Mouse (Mus musculus) embryonic facial prominence, embryonic 11.5 days (tissue): Measurements from ENCODE around the gene Atxn2. TPM values are rescaled to one million over a fixed set of nuclear protein-coding genes. Genes with fewer than 3 reads are reported as not detected.
A peak's percentile ranks its signal among the peaks of the same experiment; 100 is the strongest.

Source experiments
- ATAC-seq: fragments of 200-750 bp; cut with Nextera tagmentation; replicated peaks from 2 replicates; pipeline ENCODE4 v1.8.0; 2017; ENCODE audit warnings: low read depth; ENCODE audit not compliant: insufficient number of reproducible peaks, low FRiP score, low TSS enrichment
- DNase-seq: peaks from one replicate; pipeline ENCODE4 v3.0.0-alpha.2; 2015; ENCODE audit warnings: low spot score
- H3K27ac ChIP-seq: fragments of 300-500 bp; sonication (generic); replicated peaks from 2 replicates; pipeline ENCODE4 v1.5.1; 2014; ENCODE audit warnings: mild to moderate bottlenecking, low read depth, low read length, control low read depth
- H3K27me3 ChIP-seq: fragments of 300-500 bp; sonication (generic); 2 replicates; pipeline ENCODE4 v1.6.1; 2014; ENCODE audit warnings: mild to moderate bottlenecking, low read length, moderate library complexity, mixed read lengths; ENCODE audit not compliant: control insufficient read depth, insufficient read depth
- H3K36me3 ChIP-seq: fragments of 300-500 bp; sonication (generic); replicated peaks from 2 replicates; pipeline ENCODE4 v1.6.1; 2014; ENCODE audit warnings: low read depth, mild to moderate bottlenecking, low read length, moderate library complexity, mixed read lengths; ENCODE audit not compliant: control insufficient read depth, insufficient read depth
- H3K4me1 ChIP-seq: fragments of 300-500 bp; sonication (generic); 2 replicates; pipeline ENCODE4 v1.6.1; 2014; ENCODE audit warnings: low read length, mixed read lengths; ENCODE audit not compliant: control insufficient read depth, insufficient read depth
- H3K4me2 ChIP-seq: fragments of 300-500 bp; sonication (generic); 2 replicates; pipeline ENCODE4 v1.6.1; 2014; ENCODE audit warnings: low read depth, mild to moderate bottlenecking, control low read depth, low read length, moderate library complexity
- H3K4me3 ChIP-seq: fragments of 300-500 bp; sonication (generic); 2 replicates; pipeline ENCODE4 v1.5.1; 2014; ENCODE audit warnings: low read depth, low read length, control low read depth
- H3K9ac ChIP-seq: fragments of 300-500 bp; sonication (generic); replicated peaks from 2 replicates; pipeline ENCODE4 v1.6.1; 2014; ENCODE audit warnings: mild to moderate bottlenecking, control low read depth, low read length
- H3K9me3 ChIP-seq: fragments of 300-500 bp; sonication (generic); replicated peaks from 2 replicates; pipeline ENCODE4 v1.6.1; 2016; ENCODE audit warnings: mild to moderate bottlenecking, low read length, inconsistent platforms, mixed read lengths; ENCODE audit not compliant: control insufficient read depth
- WGBS: fragments of 180-500 bp; shearing (Covaris S2); extraction: QIAGEN DNeasy Blood & Tissue Kit; methylation state at CpG from one replicate; pipeline ENCODE4 v1.1.7; 2014; 5-methylcytosine and 5-hydroxymethylcytosine counted together
- polyA plus RNA-seq: library from polyadenylated mRNA; unstranded; fragments of >200 nt; fragmentation: Nextera tagmentation; extraction: Ambion mirVana; gene quantifications from 2 replicates; pipeline ENCODE4 v1.2.1, GENCODE M21; 2014

Atxn2 gene
- polyA plus RNA-seq, 1 experiment from 2014 or later, result 61.5 TPM

- 0 out of 2 replicates have a peak overlapping the region, but pooled peaks have one; percentile 23 for H3K9ac ChIP-seq
These were observed 10.6 kb upstream of the Atxn2 start for GRCm38 (mm10) chr5:121700496-121700895.

GRCm38 (mm10) chr5:121701111-121701769 is 9.9 kb upstream of the Atxn2 start:
- no peaks in the 10 kb centered on the region for H3K4me1 ChIP-seq
- no peak overlapping the region for H3K4me2 ChIP-seq
- no peak overlapping the region for H3K4me3 ChIP-seq
- H3K27me3 ChIP-seq, result no peaks in the 10 kb centered on the region
- no peaks in the 10 kb centered on the region for H3K36me3 ChIP-seq
- DNase-seq, result no peak
- H3K9ac ChIP-seq, result no peak overlapping the region
- 56% methylated on average over 8 of the region's 8 CpGs for WGBS
- no peaks in the 10 kb centered on the region for H3K9me3 ChIP-seq
- no peak for ATAC-seq
- H3K27ac ChIP-seq, result no peak overlapping the region

More at GRCm38 (mm10) chr5:121700496-121700895, 10.6 kb upstream of the Atxn2 start:
- Histone ChIP-seq H3K27ac (no peak overlapping the region), H3K4me1 (no peaks in the 10 kb centered on the region), H3K4me3 (no peak overlapping the region), H3K36me3 (no peaks in the 10 kb centered on the region), H3K4me2 (no peak overlapping the region), H3K9me3 (no peaks in the 10 kb centered on the region), H3K27me3 (no peaks in the 10 kb centered on the region)
- no peak for ATAC-seq
- no peak for DNase-seq
- 27% methylated on average over 11 of the region's 11 CpGs for WGBS

GRCm38 (mm10) chr5:121703341-121703740 is 7.8 kb upstream of the Atxn2 start:
- no peak overlapping the region for H3K4me3 ChIP-seq
- no peaks in the 10 kb centered on the region for H3K36me3 ChIP-seq
- H3K4me2 ChIP-seq, result no peak overlapping the region
- H3K4me1 ChIP-seq, result no peaks in the 10 kb centered on the region
- no peaks in the 10 kb centered on the region for H3K9me3 ChIP-seq
- H3K27me3 ChIP-seq, result no peaks in the 10 kb centered on the region
- ATAC-seq (no peak), DNase-seq (no peak)
- no peak overlapping the region for H3K9ac ChIP-seq
- WGBS, result 57% methylated on average over 1 of the region's 1 CpGs
- H3K27ac ChIP-seq, result no peak overlapping the region

GRCm38 (mm10) chr5:121704512-121705248 is 6.5 kb upstream of the Atxn2 start:
- no peak overlapping the region for H3K9ac ChIP-seq
- no peak overlapping the region for H3K27ac ChIP-seq
- H3K36me3 ChIP-seq, result no peaks in the 10 kb centered on the region
- no peak for ATAC-seq
- WGBS, result 9% methylated on average over 20 of the region's 20 CpGs
- H3K4me2 ChIP-seq, result peak overlapping the region; percentile 32
- DNase-seq, result peak; percentile 46
- H3K27me3 ChIP-seq, result no peaks in the 10 kb centered on the region
- H3K4me1 ChIP-seq, result no peaks in the 10 kb centered on the region
- H3K4me3 ChIP-seq, result no peak overlapping the region
- no peaks in the 10 kb centered on the region for H3K9me3 ChIP-seq

GRCm38 (mm10) chr5:121710402-121710801 is 735 bp upstream of the Atxn2 start:
- 38% methylated on average over 2 of the region's 2 CpGs for WGBS
- Histone ChIP-seq H3K9ac (no peak overlapping the region), H3K9me3 (no peaks in the 10 kb centered on the region), H3K27ac (no peak overlapping the region), H3K4me1 (no peaks in the 10 kb centered on the region), H3K4me2 (no peak overlapping the region; the same call in 1 of the 2 replicates), H3K27me3 (no peaks in the 10 kb centered on the region), H3K36me3 (no peaks in the 10 kb centered on the region), H3K4me3 (no peak overlapping the region)
- DNase-seq (no peak), ATAC-seq (no peak)

DNA sequence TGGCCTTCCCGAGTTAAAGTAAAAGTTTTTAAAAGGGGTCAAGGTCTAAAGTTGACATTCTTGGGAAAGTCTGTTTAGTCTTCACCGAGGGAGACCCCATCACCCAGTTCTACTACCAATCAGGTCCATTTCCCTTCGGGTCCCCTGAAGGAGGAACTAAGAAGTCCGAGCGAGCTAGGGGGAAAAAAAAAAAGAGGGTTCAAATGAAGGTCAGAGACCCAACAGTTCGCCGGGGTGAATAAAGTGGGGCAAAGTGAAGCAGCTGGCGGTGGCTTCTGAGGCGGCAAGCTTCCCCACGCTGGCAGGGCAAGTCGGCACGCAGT is 325 bp upstream of the Atxn2 start:
- Histone ChIP-seq H3K27ac (peak overlapping the region; percentile 94), H3K9ac (peak overlapping the region; percentile 97), H3K4me2 (peak overlapping the region; percentile 81), H3K9me3 (no peaks in the 10 kb centered on the region), H3K4me3 (peak overlapping the region; percentile 99), H3K36me3 (no peaks in the 10 kb centered on the region), H3K27me3 (no peaks in the 10 kb centered on the region), H3K4me1 (no peaks in the 10 kb centered on the region)
- WGBS, result 0% methylated on average over 12 of the region's 12 CpGs
- DNase-seq (peak; percentile 68), ATAC-seq (no peak)

DNA sequence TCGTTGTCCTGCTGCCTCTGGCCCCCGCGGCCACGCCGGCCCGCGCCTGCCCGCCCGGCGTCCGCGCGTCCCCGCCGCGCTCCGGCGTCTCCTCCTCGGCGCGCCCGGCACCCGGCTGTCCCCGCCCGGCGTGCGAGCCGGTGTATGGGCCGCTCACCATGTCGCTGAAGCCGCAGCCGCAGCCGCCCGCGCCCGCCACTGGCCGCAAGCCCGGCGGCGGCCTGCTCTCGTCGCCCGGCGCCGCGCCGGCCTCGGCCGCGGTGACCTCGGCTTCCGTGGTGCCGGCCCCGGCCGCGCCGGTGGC is 743 bp downstream of the Atxn2 start:
- Histone ChIP-seq H3K9ac (peak overlapping the region; percentile 97), H3K27me3 (no peaks in the 10 kb centered on the region), H3K36me3 (no peaks in the 10 kb centered on the region), H3K4me3 (peak overlapping the region; percentile 99), H3K4me2 (peak overlapping the region; percentile 86), H3K9me3 (no peaks in the 10 kb centered on the region), H3K27ac (peak overlapping the region; percentile 94), H3K4me1 (no peaks in the 10 kb centered on the region)
- WGBS, result 0% methylated on average over 29 of the region's 57 CpGs
- DNase-seq (no peak), ATAC-seq (0 out of 2 replicates have a peak, but pooled peaks have one; percentile 7)

DNA sequence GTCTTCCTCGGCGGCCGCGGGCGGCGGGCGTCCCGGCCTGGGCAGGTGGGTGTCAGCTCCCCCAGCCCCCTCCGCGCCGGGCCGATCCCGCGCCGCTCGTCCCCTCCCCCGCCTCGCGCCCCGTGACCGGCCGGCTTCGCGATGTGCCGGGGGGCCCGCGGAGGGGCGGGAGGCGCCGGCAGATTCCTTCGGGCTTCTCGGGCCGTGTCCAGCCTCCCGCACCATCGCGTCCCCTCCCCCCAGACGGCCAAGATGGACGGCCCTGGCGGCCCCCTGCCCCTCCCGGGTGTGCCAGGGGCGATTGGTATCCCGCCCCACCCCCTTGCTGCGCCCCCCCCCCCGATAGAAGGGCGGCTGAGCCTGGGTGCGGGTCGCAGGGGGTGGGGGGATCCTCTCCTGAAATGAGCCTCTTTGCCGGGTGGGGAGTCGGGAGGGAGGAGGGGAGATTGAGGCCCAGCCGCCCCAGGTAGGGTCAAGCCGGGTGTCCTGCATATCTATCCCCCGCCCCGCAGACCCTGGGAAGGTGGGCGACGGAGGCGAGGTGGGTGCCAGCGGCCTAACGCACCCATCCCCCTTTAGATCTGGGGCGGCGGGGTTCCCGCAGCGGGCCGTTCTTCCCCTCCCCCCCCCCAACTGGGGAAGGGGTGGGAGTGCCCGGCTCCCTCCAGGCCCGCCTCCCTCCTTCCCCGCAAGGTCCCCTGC is 1.2 kb downstream of the Atxn2 start:
- ATAC-seq (peak; percentile 54), DNase-seq (peak; percentile 66)
- no peaks in the 10 kb centered on the region for H3K4me1 ChIP-seq
- H3K9ac ChIP-seq, result peak overlapping the region; percentile 97
- H3K27ac ChIP-seq, result peak overlapping the region; percentile 94
- no peaks in the 10 kb centered on the region for H3K9me3 ChIP-seq
- peak overlapping the region; percentile 86 for H3K4me2 ChIP-seq
- H3K27me3 ChIP-seq, result no peaks in the 10 kb centered on the region
- 0% methylated on average over 29 of the region's 66 CpGs for WGBS
- no peaks in the 10 kb centered on the region for H3K36me3 ChIP-seq
- H3K4me3 ChIP-seq, result peak overlapping the region; percentile 99
